Mouse (Mus musculus) midbrain, embryonic 12.5 days (tissue): ENCODE results near the gene Adamtsl5. TPM values are rescaled to one million over a fixed set of nuclear protein-coding genes. Genes with fewer than 3 reads are reported as not detected.

Experiments
- ATAC-seq: fragments of 200-750 bp; cut with Nextera tagmentation; 2 replicates; pipeline ENCODE4 v1.8.0; 2017; ENCODE audit warnings: low read depth, moderate TSS enrichment, moderate library complexity; ENCODE audit not compliant: low FRiP score
- H3K27ac ChIP-seq: fragments of 300-500 bp; sonication (generic); replicated peaks from 2 replicates; pipeline ENCODE4 v1.5.1; 2016; ENCODE audit warnings: mild to moderate bottlenecking
- H3K27me3 ChIP-seq: fragments of 300-500 bp; sonication (generic); 2 replicates; pipeline ENCODE4 v1.6.1; 2016; ENCODE audit warnings: mild to moderate bottlenecking
- H3K36me3 ChIP-seq: fragments of 300-500 bp; sonication (generic); 2 replicates; pipeline ENCODE4 v1.6.1; 2016
- H3K4me1 ChIP-seq: fragments of 300-500 bp; sonication (generic); 2 replicates; pipeline ENCODE4 v1.6.1; 2016
- H3K4me2 ChIP-seq: fragments of 300-500 bp; sonication (generic); replicated peaks from 2 replicates; pipeline ENCODE4 v1.6.1; 2016; ENCODE audit warnings: mild to moderate bottlenecking, moderate library complexity
- H3K4me3 ChIP-seq: fragments of 300-500 bp; sonication (generic); 2 replicates; pipeline ENCODE4 v1.5.1; 2016; ENCODE audit warnings: mild to moderate bottlenecking
- H3K9ac ChIP-seq: fragments of 300-500 bp; sonication (generic); replicated peaks from 2 replicates; pipeline ENCODE4 v1.6.1; 2016; ENCODE audit warnings: mild to moderate bottlenecking, moderate library complexity
- H3K9me3 ChIP-seq: fragments of 300-500 bp; sonication (generic); 2 replicates; pipeline ENCODE4 v1.6.1; 2016; ENCODE audit warnings: mild to moderate bottlenecking
- WGBS: fragments of 180-500 bp; shearing (Covaris S2); methylation state at CpG from one replicate; pipeline ENCODE4 v1.1.7; 2016; 5-methylcytosine and 5-hydroxymethylcytosine counted together
- polyA plus RNA-seq: library from polyadenylated mRNA; unstranded; fragments of >200 nt; fragmentation: Nextera tagmentation; extraction: Ambion mirVana; gene quantifications from 2 replicates; pipeline ENCODE4 v1.2.1, GENCODE M21; 2016

Gene Adamtsl5
- polyA plus RNA-seq, 1 experiment from 2014 or later, result 0.79 TPM

GRCm38 (mm10) chr10:80324120-80325037 is 23.8 kb downstream of the Adamtsl5 start:
- H3K4me3 ChIP-seq, result no peak overlapping the region
- peaks cover 24% of the 10 kb centered on the region for H3K4me1 ChIP-seq
- no peaks in the 10 kb centered on the region for H3K36me3 ChIP-seq
- H3K9me3 ChIP-seq, result no peaks in the 10 kb centered on the region
- ATAC-seq, result no peak
- peaks cover 44% of the 10 kb centered on the region for H3K27me3 ChIP-seq
- 79% methylated on average over 17 of the region's 17 CpGs for WGBS
- no peak overlapping the region for H3K27ac ChIP-seq
- no peak overlapping the region for H3K9ac ChIP-seq
- H3K4me2 ChIP-seq, result peak overlapping the region; percentile 83

DNA sequence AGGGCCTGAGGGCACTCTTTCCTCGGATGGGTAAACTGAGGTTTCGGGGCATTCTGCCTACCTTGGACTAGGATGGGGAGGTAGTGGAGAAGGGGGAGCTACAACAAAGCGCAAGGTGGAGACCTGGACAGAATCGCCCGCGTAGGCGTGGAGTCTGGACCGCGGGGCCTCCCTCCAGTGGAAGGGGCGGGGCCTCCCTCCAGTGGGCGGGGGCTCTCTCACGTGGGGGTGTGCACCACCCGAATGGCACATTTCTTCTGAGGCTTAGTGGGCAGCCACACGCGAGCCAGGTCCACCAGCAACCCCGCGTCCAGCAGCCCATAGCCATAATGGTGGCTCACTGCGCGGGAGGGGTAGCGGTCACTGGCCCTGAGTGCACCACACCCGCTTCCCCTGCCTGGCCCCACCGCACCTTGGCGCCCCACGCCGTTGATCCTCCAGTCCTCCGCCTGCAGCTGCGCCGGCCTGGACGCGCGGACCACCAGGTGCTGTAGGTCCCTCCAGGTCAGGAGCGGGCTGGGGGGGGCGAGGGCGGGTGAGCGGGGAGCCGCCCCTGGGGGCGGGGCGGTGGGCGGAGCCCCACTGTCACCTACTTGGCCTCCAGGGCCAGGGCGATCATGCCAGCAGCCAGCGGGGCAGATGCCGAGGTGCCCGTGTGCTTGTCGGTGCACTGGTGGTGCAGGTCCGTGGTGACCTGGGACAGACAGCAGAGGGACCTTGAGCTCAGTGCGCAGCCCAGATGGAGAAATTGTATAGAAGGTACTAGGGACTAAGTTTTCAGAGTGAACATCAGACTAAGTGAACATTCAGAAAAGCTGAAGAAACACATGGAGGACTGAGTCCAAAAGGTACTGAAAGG is 24.7 kb downstream of the Adamtsl5 start:
- Histone ChIP-seq H3K9ac (peak overlapping the region; percentile 41), H3K27me3 (peaks cover 44% of the 10 kb centered on the region), H3K36me3 (peaks cover 3% of the 10 kb centered on the region), H3K27ac (no peak overlapping the region), H3K4me2 (peak overlapping the region; percentile 83), H3K4me3 (peak overlapping the region; percentile 51), H3K4me1 (peaks cover 25% of the 10 kb centered on the region), H3K9me3 (no peaks in the 10 kb centered on the region)
- ATAC-seq, result peak; percentile 14
- 3% methylated on average over 46 of the region's 46 CpGs for WGBS

- Histone ChIP-seq H3K36me3 (peaks cover 10% of the 10 kb centered on the region), H3K27me3 (peaks cover 41% of the 10 kb centered on the region), H3K9me3 (no peaks in the 10 kb centered on the region), H3K4me3 (peak overlapping the region; percentile 51), H3K9ac (peak overlapping the region; percentile 41), H3K4me2 (peak overlapping the region; percentile 83), H3K4me1 (peaks cover 28% of the 10 kb centered on the region), H3K27ac (no peak overlapping the region)
- no peak for ATAC-seq
- WGBS, result 5% methylated on average over 28 of the region's 28 CpGs
Measured at GRCm38 (mm10) chr10:80322811-80323211, 25.4 kb downstream of the Adamtsl5 start.

GRCm38 (mm10) chr10:80321670-80322581 is 26.3 kb downstream of the Adamtsl5 start:
- ATAC-seq, result no peak
- WGBS, result 96% methylated on average over 21 of the region's 21 CpGs
- Histone ChIP-seq H3K27ac (0 out of 2 replicates have a peak overlapping the region, but pooled peaks have one; percentile 6), H3K36me3 (peaks cover 18% of the 10 kb centered on the region), H3K4me1 (peaks cover 29% of the 10 kb centered on the region), H3K9ac (no peak overlapping the region), H3K27me3 (peaks cover 38% of the 10 kb centered on the region), H3K4me3 (no peak overlapping the region), H3K4me2 (peak overlapping the region; percentile 83; the same call in 1 of the 2 replicates), H3K9me3 (no peaks in the 10 kb centered on the region)

GRCm38 (mm10) chr10:80321014-80321669 is 27.1 kb downstream of the Adamtsl5 start:
- H3K4me1 ChIP-seq, result peaks cover 37% of the 10 kb centered on the region
- WGBS, result 85% methylated on average over 6 of the region's 6 CpGs

DNA sequence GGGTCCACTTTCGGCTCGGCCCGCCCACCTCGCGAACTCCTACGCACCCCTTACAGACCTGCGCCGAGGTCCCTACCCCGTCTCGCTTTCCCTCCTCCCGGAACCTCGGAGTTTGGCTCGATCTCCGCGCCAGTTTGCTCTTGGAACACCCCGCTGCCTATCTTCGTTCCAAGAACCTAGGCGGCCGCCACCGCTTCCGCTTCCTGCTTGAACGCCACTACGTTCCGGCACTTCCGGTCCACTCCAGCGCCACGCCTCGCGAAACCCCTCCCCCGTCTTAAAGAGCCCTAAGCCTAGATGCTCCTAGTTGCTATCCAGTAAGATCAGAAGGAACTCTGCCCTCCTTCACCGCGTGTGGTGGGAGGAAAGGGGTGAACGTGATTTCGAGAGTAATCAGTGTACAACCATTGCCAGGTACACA is 27.9 kb downstream of the Adamtsl5 start, which contains the start of gene 2310011J03Rik:
TSS of gene 2310011J03Rik (minus strand) at position 198 of the 421 bp plus-strand sequence.
- Histone ChIP-seq H3K9ac (peak within 1 kb of the TSS; percentile 76), H3K36me3 (peaks cover 34% of the 10 kb centered on the region), H3K4me3 (peak within 1 kb of the TSS; percentile 80), H3K27ac (peak within 1 kb of the TSS; percentile 30; the same call in 1 of the 2 replicates), H3K27me3 (peaks cover 41% of the 10 kb centered on the region), H3K9me3 (no peaks in the 10 kb centered on the region), H3K4me1 (peaks cover 44% of the 10 kb centered on the region), H3K4me2 (peak within 1 kb of the TSS; percentile 97)
- ATAC-seq, result peak; percentile 62
- WGBS, result under 1% methylated on average over 34 of the region's 34 CpGs

More at GRCm38 (mm10) chr10:80321014-80321669, 27.1 kb downstream of the Adamtsl5 start:
- 0 out of 2 replicates have a peak overlapping the region, but pooled peaks have one; percentile 6 for H3K27ac ChIP-seq
- peaks cover 40% of the 10 kb centered on the region for H3K27me3 ChIP-seq
- H3K4me3 ChIP-seq, result no peak overlapping the region
- no peak overlapping the region for H3K4me2 ChIP-seq
- no peak overlapping the region for H3K9ac ChIP-seq
- ATAC-seq, result no peak
- H3K9me3 ChIP-seq, result no peaks in the 10 kb centered on the region
- peaks cover 26% of the 10 kb centered on the region for H3K36me3 ChIP-seq

DNA sequence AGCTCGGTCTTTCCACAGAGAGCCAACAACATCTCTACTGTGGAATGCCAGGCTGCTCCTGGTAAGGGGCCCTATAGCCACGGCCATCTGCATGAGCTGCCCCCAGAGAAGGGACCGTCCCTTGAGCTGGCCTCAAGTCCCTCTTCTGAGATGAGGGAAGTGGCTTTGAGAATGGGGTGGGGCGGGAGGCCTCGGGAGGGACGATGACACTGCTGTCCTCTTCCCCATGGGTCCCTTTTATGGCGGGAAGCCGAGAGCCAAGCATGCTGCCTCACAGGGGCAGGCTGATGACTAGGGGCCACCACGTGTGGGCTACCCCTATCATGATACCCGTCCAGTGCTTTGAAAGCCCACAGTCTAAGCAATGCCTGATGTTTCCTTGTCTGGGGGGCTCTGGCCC is 31.2 kb downstream of the Adamtsl5 start:
- Histone ChIP-seq H3K4me1 (peaks cover 41% of the 10 kb centered on the region), H3K4me3 (no peak overlapping the region)

DNA sequence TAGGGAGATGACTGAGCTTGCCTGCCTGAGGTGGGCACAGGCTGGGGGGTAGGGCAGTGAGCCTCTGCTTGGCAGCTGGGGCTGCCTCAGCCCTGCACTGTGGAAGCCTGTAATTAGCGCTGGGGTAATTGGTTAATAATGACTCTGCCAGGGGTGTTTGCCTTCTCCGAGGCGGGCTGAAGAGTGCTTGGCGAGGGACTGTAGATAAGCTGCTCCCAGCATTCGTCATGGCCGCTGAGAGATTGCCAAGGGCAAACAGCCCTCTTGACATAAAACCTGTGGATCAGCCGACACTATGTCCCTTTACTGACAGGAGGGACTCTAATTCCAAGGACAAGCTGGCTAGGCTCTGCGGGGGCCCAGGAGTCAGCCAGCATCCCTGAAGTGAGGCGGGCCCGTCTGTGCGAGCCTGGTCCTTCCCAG is 31.8 kb downstream of the Adamtsl5 start:
- 44% methylated on average over 11 of the region's 11 CpGs for WGBS
- no peak overlapping the region for H3K4me3 ChIP-seq
- no peak overlapping the region for H3K4me2 ChIP-seq
- H3K36me3 ChIP-seq, result peaks cover 74% of the 10 kb centered on the region
- H3K27ac ChIP-seq, result 0 out of 2 replicates have a peak overlapping the region, but pooled peaks have one; percentile 15
- peaks cover 49% of the 10 kb centered on the region for H3K27me3 ChIP-seq
- no peaks in the 10 kb centered on the region for H3K9me3 ChIP-seq
- H3K4me1 ChIP-seq, result peaks cover 41% of the 10 kb centered on the region
- H3K9ac ChIP-seq, result 0 out of 2 replicates have a peak overlapping the region, but pooled peaks have one; percentile 11
- ATAC-seq, result no peak

More for the DNA sequence above, 31.2 kb downstream of the Adamtsl5 start:
- Histone ChIP-seq H3K4me2 (no peak overlapping the region), H3K9me3 (no peaks in the 10 kb centered on the region), H3K27me3 (peaks cover 44% of the 10 kb centered on the region), H3K36me3 (peaks cover 68% of the 10 kb centered on the region), H3K9ac (no peak overlapping the region), H3K27ac (no peak overlapping the region)
- WGBS, result 62% methylated on average over 10 of the region's 10 CpGs
- ATAC-seq, result no peak

DNA sequence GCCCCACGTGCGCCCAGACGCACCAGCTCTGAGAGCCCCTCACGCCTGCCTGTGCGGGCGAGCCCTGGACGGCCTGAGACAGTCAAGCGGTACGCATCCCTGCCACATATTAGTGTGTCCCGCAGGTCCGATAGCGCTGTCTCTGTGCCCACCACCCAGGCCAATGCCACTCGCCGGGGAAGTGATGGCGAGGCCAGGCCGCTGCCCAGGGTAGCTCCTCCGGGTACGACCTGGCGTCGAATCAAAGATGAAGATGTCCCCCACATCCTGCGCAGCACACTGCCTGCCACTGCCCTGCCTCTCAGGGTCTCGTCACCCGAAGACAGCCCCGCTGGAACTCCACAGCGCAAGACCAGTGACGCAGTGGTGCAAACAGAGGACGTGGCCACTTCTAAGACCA is 32.9 kb downstream of the Adamtsl5 start:
- peaks cover 52% of the 10 kb centered on the region for H3K27me3 ChIP-seq
- H3K9ac ChIP-seq, result peak overlapping the region; percentile 20
- H3K36me3 ChIP-seq, result peaks cover 85% of the 10 kb centered on the region
- H3K27ac ChIP-seq, result 0 out of 2 replicates have a peak overlapping the region, but pooled peaks have one; percentile 10
- H3K4me3 ChIP-seq, result no peak overlapping the region
- WGBS, result 62% methylated on average over 27 of the region's 27 CpGs
- no peak for ATAC-seq
- H3K4me2 ChIP-seq, result no peak overlapping the region
- peaks cover 39% of the 10 kb centered on the region for H3K4me1 ChIP-seq
- no peaks in the 10 kb centered on the region for H3K9me3 ChIP-seq

DNA sequence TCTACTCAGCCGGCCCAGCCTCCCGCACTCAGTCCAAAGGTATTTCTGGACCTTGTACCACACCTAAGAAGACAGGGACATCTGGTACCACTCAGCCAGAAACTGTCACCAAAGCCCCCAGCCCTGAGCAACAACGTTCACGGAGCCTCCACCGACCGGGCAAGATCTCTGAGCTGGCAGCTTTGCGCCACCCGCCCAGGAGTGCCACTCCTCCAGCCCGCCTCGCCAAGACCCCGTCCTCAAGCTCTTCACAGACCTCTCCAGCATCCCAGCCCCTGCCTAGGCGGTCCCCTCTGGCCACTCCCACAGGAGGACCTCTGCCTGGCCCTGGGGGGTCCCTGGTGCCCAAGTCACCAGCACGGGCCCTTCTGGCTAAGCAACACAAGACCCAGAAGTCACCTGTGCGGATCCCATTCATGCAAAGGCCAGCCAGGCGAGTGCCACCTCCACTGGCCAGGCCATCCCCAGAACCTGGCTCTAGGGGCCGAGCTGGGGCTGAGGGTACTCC is 33.7 kb downstream of the Adamtsl5 start:
- Histone ChIP-seq H3K4me3 (no peak overlapping the region), H3K27me3 (peaks cover 52% of the 10 kb centered on the region)

More for the DNA sequence above, 33.7 kb downstream of the Adamtsl5 start:
- no peak overlapping the region for H3K27ac ChIP-seq
- WGBS, result 64% methylated on average over 16 of the region's 16 CpGs
- H3K4me1 ChIP-seq, result peaks cover 34% of the 10 kb centered on the region
- no peak overlapping the region for H3K4me2 ChIP-seq
- H3K9me3 ChIP-seq, result no peaks in the 10 kb centered on the region
- H3K36me3 ChIP-seq, result peaks cover 92% of the 10 kb centered on the region
- no peak overlapping the region for H3K9ac ChIP-seq
- ATAC-seq, result no peak
